Mouse (Mus musculus) bone marrow, adult 2 months (tissue): ENCODE results near the gene Msl2.

ENCODE experiments used
- CTCF ChIP-seq: fragments of 200-500 bp; IDR thresholded peaks from 2 replicates; pipeline ENCODE4 v1.5.1; 2011; ENCODE audit warnings: low read length, control low read depth; ENCODE audit not compliant: control insufficient read depth, insufficient read depth
- POLR2A ChIP-seq: fragments of 200-500 bp; IDR thresholded peaks from 2 replicates; pipeline ENCODE4 v1.6.1; 2011; ENCODE audit warnings: low read depth, mild to moderate bottlenecking, control low read depth, low read length, borderline replicate concordance; ENCODE audit not compliant: control insufficient read depth

- TF ChIP-seq POLR2A (no peak), CTCF (no peak)
Observed at GRCm38 (mm10) chr9:101105735-101106134, 31.8 kb downstream of the Msl2 start.
